Mouse (Mus musculus): ENCODE data around the gene Bcar3. TPM values are rescaled to one million over a fixed set of nuclear protein-coding genes. Genes with fewer than 3 reads are reported as not detected.

The Bcar3 gene
- total and polyA plus RNA-seq, 3 experiments, result 47.4 to 61.2 (median 52.0) TPM

- no peaks in the 10 kb centered on the region for H3K27me3 ChIP-seq (replicated peaks)
- no peak overlapping the region for H3K27ac ChIP-seq (ENCODE audit: insufficient read depth, low read depth)
- peaks cover 2 to 6% of the 10 kb centered on the region in 2 experiments for H3K36me3 ChIP-seq (replicated peaks in 1 of 2; ENCODE audit: control insufficient read depth in 1 of 2, insufficient read depth in 1 of 2, low read length in 1 of 2)
- no peak for DNase-seq (ENCODE audit: extremely low read depth)
- no peak overlapping the region for H3K4me3 ChIP-seq (replicated peaks in 1 of 3; ENCODE audit: low read depth in 2 of 3, low read length in 2 of 3, poor library complexity in 1 of 3)
- dilution Hi-C loops (cut with MboI; ENCODE audit: extremely low pct_ligation_motif_present, extremely low pct_unique_long_range_greater_than_20kb, low sequenced_read_pairs), result no loop called here
- H3K9me3 ChIP-seq (replicated peaks; ENCODE audit: low read length), result no peaks in the 10 kb centered on the region
- peaks cover 8 to 55% of the 10 kb centered on the region in 2 experiments; a peak in 3 of 4 replicates for H3K4me1 ChIP-seq (ENCODE audit: control insufficient read depth in 1 of 2, insufficient read depth in 2 of 2)
- in situ Hi-C loops (cut with MboI; ENCODE audit: low pct_ligation_motif_present, low pct_unique_long_range_greater_than_20kb, low sequenced_read_pairs), result no loop called here
- H3K4me2 ChIP-seq (ENCODE audit: insufficient read depth, low read depth, poor library complexity, severe bottlenecking), result no peak overlapping the region
- no peak overlapping the region for H3K9ac ChIP-seq (ENCODE audit: insufficient read depth, low read depth)
- no peaks in the 10 kb centered on the region; the same call in 1 of the 2 replicates for H3K79me2 ChIP-seq (replicated peaks; ENCODE audit: control insufficient read depth, extremely low read depth, insufficient read depth, poor library complexity, severe bottlenecking)
- no peak for TF ChIP-seq RAD21 (IDR thresholded peaks at IDR 0.05; ENCODE audit: low read depth, low read length)
- no peak for TF ChIP-seq GABPA (IDR thresholded peaks at IDR 0.05; ENCODE audit: insufficient replicate concordance, low read depth, low read length)
- no peak for TF ChIP-seq USF2 (conservative IDR thresholded peaks at IDR 0.05; ENCODE audit: low read depth, low read length)
- TF ChIP-seq E2F4 (IDR thresholded peaks at IDR 0.05; ENCODE audit: insufficient replicate concordance, low read depth, low read length), result no peak
- TF ChIP-seq MEF2A (IDR thresholded peaks at IDR 0.05; ENCODE audit: borderline replicate concordance, low read depth, low read length), result no peak
- no peak for TF ChIP-seq ZC3H11A (IDR thresholded peaks at IDR 0.05; ENCODE audit: low read depth, low read length)
- TF ChIP-seq UBTF (IDR thresholded peaks at IDR 0.05; ENCODE audit: low read depth, low read length), result no peak
- no peak for TF ChIP-seq USF1 (IDR thresholded peaks at IDR 0.05; ENCODE audit: low read depth, low read length)
- TF ChIP-seq RCOR1 (conservative IDR thresholded peaks at IDR 0.05; ENCODE audit: low read depth, low read length), result no peak
- no peak for TF ChIP-seq MYC (IDR thresholded peaks at IDR 0.05; ENCODE audit: low read depth, low read length)
- TF ChIP-seq ELF1 (IDR thresholded peaks at IDR 0.05; ENCODE audit: low read depth, low read length), result no peak
Measured at GRCm38 (mm10) chr3:122387771-122388170, 93.8 kb downstream of the Bcar3 start.

GRCm38 (mm10) chr3:122389972-122390371 is 96.0 kb downstream of the Bcar3 start:
- Histone ChIP-seq H3K4me3 (replicated peaks in 1 of 3; ENCODE audit: low read depth in 2 of 3, low read length in 2 of 3, poor library complexity in 1 of 3) (peak overlapping the region; percentile 31 to 35 (median 34)), H3K4me2 (ENCODE audit: insufficient read depth, low read depth, poor library complexity, severe bottlenecking) (peak overlapping the region; percentile 78), H3K9ac (ENCODE audit: insufficient read depth, low read depth) (peak overlapping the region; percentile 41), H3K27ac (ENCODE audit: insufficient read depth, low read depth) (peak overlapping the region; percentile 83), H3K36me3 (replicated peaks in 1 of 2; ENCODE audit: control insufficient read depth in 1 of 2, insufficient read depth in 1 of 2, low read length in 1 of 2) (peaks cover 2 to 6% of the 10 kb centered on the region in 2 experiments), H3K4me1 (ENCODE audit: control insufficient read depth in 1 of 2, insufficient read depth in 2 of 2) (peaks cover 18 to 75% of the 10 kb centered on the region in 2 experiments), H3K27me3 (replicated peaks) (no peaks in the 10 kb centered on the region), H3K79me2 (replicated peaks; ENCODE audit: control insufficient read depth, extremely low read depth, insufficient read depth, poor library complexity, severe bottlenecking) (no peaks in the 10 kb centered on the region; the same call in 1 of the 2 replicates), H3K9me3 (replicated peaks; ENCODE audit: low read length) (no peaks in the 10 kb centered on the region)
- peak; percentile 40; the same call in 1 of the 2 replicates for TF ChIP-seq POLR2A (IDR thresholded peaks at IDR 0.05; ENCODE audit: low read depth, low read length)
- TF ChIP-seq USF2 (conservative IDR thresholded peaks at IDR 0.05; ENCODE audit: low read depth, low read length), result peak; percentile 81
- TF ChIP-seq MXI1 (IDR thresholded peaks at IDR 0.05; ENCODE audit: low read depth, low read length), result no peak
- peak; percentile 81 for TF ChIP-seq USF1 (IDR thresholded peaks at IDR 0.05; ENCODE audit: low read depth, low read length)
- peak; percentile 85 for TF ChIP-seq MYC (IDR thresholded peaks at IDR 0.05; ENCODE audit: low read depth, low read length)
- TF ChIP-seq EP300 (IDR thresholded peaks at IDR 0.05; ENCODE audit: low read length), result peak; percentile 36; the same call in 1 of the 2 replicates
- TF ChIP-seq IRF4 (IDR thresholded peaks at IDR 0.05; ENCODE audit: low read depth, low read length), result 0 out of 2 replicates have a peak, but pooled peaks have one; percentile 14
- TF ChIP-seq MAX (IDR thresholded peaks at IDR 0.05; ENCODE audit: low read length), result peak; percentile 80
- no peak for TF ChIP-seq ZC3H11A (IDR thresholded peaks at IDR 0.05; ENCODE audit: low read depth, low read length)
- 0 out of 2 replicates have a peak, but pooled peaks have one; percentile 58 for TF ChIP-seq TBP (conservative IDR thresholded peaks at IDR 0.05; ENCODE audit: low read depth, low read length)
- TF ChIP-seq TCF12 (IDR thresholded peaks at IDR 0.05; ENCODE audit: low read depth, low read length), result 0 out of 2 replicates have a peak, but pooled peaks have one; percentile 22
- no peak for TF ChIP-seq ZKSCAN1 (IDR thresholded peaks at IDR 0.05; ENCODE audit: borderline replicate concordance, low read depth, low read length)
- no peak for TF ChIP-seq CHD2 (IDR thresholded peaks at IDR 0.05; ENCODE audit: low read length)
- dilution Hi-C loops (cut with MboI; ENCODE audit: extremely low pct_ligation_motif_present, extremely low pct_unique_long_range_greater_than_20kb, low sequenced_read_pairs) (no loop called here), in situ Hi-C loops (cut with MboI; ENCODE audit: low pct_ligation_motif_present, low pct_unique_long_range_greater_than_20kb, low sequenced_read_pairs) (no loop called here)
- peak; percentile 34 for DNase-seq (ENCODE audit: extremely low read depth)
